Mouse (Mus musculus) B cell, adult (primary cell): ENCODE results near the gene Kcnj4. TPM values are rescaled to one million over a fixed set of nuclear protein-coding genes. Genes with fewer than 3 reads are reported as not detected.

Source experiments
- total RNA-seq: library from RNA; stranded (reverse); gene quantifications from 4 replicates; pipeline ENCODE4 v1.2.4, GENCODE M21; 2023; ENCODE audit not compliant: inconsistent age

Kcnj4 gene
- not detected in 4 replicates for total RNA-seq

GRCm38 (mm10) chr15:79504707-79505452 lies at the start of gene Kcnj4:
Kcnj4 (minus strand) TSS chr15:79505241.

DNA sequence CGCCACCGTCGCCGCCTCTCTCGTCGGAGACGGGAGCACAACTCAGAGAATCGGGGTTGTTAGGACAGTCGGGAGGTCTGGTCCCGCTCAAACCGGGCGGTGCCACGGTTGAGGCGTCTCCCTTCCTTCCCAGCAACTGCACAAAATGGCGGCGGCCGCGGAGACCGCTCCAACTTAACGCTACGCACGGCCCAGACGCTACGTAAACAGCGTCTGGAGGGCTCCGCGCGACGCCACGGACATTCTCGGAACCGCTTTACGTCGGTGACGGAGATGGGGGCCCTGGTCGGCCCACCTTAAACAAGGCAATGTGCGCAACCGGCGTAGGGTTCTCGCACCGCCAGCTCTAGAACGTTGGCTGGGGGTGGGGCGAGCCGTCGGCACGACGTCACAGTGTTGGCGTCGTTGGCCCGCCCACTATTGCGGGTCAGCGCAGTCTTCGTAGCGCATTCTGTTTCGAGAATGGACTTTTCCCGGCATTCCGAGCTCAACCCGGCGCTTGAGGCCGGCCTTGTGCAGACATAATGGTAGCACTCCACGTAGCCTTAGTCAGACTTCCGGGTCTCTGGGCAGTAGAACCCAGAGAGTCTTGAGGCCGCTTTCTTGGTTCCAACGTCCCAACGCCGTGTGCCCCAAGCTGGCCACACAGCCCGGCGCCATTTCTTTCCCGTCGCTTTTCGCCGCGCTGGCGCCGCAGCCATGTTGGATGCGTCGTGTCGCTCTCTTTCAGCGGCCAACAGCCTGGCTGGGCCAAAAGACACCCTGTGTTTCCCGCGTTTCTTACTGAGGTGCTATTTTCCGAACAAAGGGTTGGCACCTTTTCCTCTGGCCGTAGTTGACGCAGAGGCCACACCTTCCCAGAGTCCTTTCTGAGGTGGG lies 41.6 kb upstream of the Kcnj4 start, which contains the start of gene Ddx17:
TSS of gene Ddx17 (minus strand) at position 332 of the 879 bp plus-strand sequence.

DNA sequence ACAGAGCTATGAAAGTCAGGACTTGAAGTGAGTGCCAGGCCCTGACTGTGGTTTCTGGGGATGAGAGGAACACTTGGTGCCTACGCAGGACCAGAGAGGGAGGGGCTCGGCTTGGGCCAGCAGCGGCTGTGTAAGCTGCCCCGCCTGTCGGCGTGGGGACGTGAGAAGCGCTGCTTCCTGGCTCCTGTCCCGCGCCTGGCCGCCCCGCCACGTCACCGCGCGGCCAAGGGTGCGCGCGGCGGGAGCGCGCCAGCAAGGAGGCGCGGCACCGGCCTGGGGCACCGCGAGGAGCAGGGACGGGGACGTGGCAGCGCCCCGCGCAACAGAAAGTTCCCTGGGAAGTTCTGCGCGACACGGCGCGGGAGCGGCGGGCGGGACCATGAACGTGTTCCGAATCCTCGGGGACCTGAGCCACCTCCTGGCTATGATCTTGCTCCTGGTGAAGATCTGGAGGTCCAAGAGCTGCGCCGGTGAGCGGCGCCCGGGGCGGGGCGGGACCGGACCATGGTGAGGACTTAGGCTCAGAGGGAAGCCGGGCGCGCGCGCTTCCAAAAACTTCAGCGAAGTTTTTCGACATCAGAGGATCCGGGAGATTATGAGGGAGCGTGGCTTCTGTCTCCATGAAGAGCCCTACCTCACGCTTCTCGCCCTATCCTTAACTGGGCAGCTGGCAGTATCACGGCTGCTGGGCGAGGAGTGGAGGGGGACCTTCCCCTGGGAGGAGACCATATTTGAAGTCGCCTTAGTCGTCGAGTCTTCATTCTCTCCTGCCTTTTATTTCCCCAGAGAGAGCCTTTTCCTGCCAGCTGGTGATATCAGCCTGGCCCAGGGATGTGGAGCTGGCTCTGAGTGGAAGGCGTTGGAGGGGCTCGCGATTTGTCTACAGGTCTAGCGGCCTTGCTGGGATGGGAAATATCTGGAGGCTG lies 11.4 kb upstream of the Kcnj4 start, which contains the start of gene Kdelr3:
TSS of gene Kdelr3 (plus strand) at position 241 of the 926 bp plus-strand sequence.

GRCm38 (mm10) chr15:79455106-79455810 lies 49.8 kb downstream of the Kcnj4 start, which contains the start of gene Csnk1e:
Csnk1e (minus strand) TSS chr15:79455566.

Other genes starting within 250 kb of the Kcnj4 start
- gene Baiap2l2, start 219.7 kb downstream of the Kcnj4 start, total RNA-seq: not detected in 4 replicates
- gene Pla2g6, start 176.9 kb downstream of the Kcnj4 start, total RNA-seq: 14.1 to 17.4 TPM (median 16.0 TPM) in 4 replicates
- 89.5 to 102 TPM (median 99.3 TPM) in 4 replicates for gene Maff, start 158.6 kb downstream of the Kcnj4 start, total RNA-seq
- gene Tmem184b, start 101.7 kb downstream of the Kcnj4 start, total RNA-seq: 34.2 to 47.1 TPM (median 37.4 TPM) in 4 replicates
- 45.4 to 51.2 TPM (median 47.9 TPM) in 4 replicates for gene Csnk1e, start 49.7 kb downstream of the Kcnj4 start, total RNA-seq
- gene Kdelr3, start 11.2 kb upstream of the Kcnj4 start, total RNA-seq: not detected in 4 replicates
- gene Ddx17, start 41.5 kb upstream of the Kcnj4 start, total RNA-seq: 401 to 416 TPM (median 406 TPM) in 4 replicates
- gene Dmc1, start 99.9 kb upstream of the Kcnj4 start, total RNA-seq: 0.30 to 0.39 TPM in 2 of 4 replicates, not detected in the others
- 2.1 to 2.4 TPM (median 2.3 TPM) in 4 replicates for gene Fam227a, start 153.7 kb upstream of the Kcnj4 start, total RNA-seq
- 6.6 to 9.5 TPM (median 6.8 TPM) in 4 replicates for gene Cby1, start 154.0 kb upstream of the Kcnj4 start, total RNA-seq
- gene Tomm22, start 165.6 kb upstream of the Kcnj4 start, total RNA-seq: 95.1 to 108 TPM (median 104 TPM) in 4 replicates
- gene Josd1, start 182.7 kb upstream of the Kcnj4 start, total RNA-seq: 24.3 to 26.6 TPM (median 25.1 TPM) in 4 replicates
- 61.4 to 79.2 TPM (median 74.3 TPM) in 4 replicates for gene Gtpbp1, start 185.6 kb upstream of the Kcnj4 start, total RNA-seq
- 382 to 466 TPM (median 439 TPM) in 4 replicates for gene Sun2, start 237.3 kb upstream of the Kcnj4 start, total RNA-seq